Mouse (Mus musculus) thymus, adult 2 months (tissue): ENCODE measurements at regions not wholly inside any gene's neighbourhood (a gene's known extent, or its start where the extent isn't known, plus 50 kb on each side); places are given as distances from the start of the nearest gene placed in this dataset.

Experiments
- DNase-seq: peaks from one replicate; pipeline ENCODE4 v3.0.0; 2021
- H3K27ac ChIP-seq: fragments of 200-500 bp; 2 replicates; pipeline ENCODE4 v1.5.1; 2012; ENCODE audit warnings: low read length, control low read depth; ENCODE audit not compliant: control insufficient read depth, insufficient read depth
- H3K27me3 ChIP-seq: fragments of 200-500 bp; 2 replicates; pipeline ENCODE4 v1.6.1; 2012; ENCODE audit warnings: mild to moderate bottlenecking, low read length, moderate library complexity, mixed read lengths; ENCODE audit not compliant: control insufficient read depth, insufficient read depth
- H3K36me3 ChIP-seq: fragments of 200-500 bp; 2 replicates; pipeline ENCODE4 v1.6.1; 2012; ENCODE audit warnings: mild to moderate bottlenecking, low read length, moderate library complexity; ENCODE audit not compliant: control insufficient read depth, insufficient read depth
- H3K4me1 ChIP-seq: fragments of 200-500 bp; replicated peaks from 2 replicates; pipeline ENCODE4 v1.6.1; 2012; ENCODE audit warnings: low read length; ENCODE audit not compliant: control insufficient read depth, insufficient read depth
- H3K4me3 ChIP-seq: fragments of 200-500 bp; 2 replicates; pipeline ENCODE4 v1.5.1; 2012; ENCODE audit warnings: mild to moderate bottlenecking, low read length, control low read depth, moderate library complexity; ENCODE audit not compliant: control insufficient read depth, insufficient read depth
- CTCF ChIP-seq: fragments of 200-500 bp; IDR thresholded peaks from 2 replicates; pipeline ENCODE4 v1.5.1; 2012; ENCODE audit warnings: mild to moderate bottlenecking, control low read depth, low read length, moderate library complexity, borderline replicate concordance; ENCODE audit not compliant: control insufficient read depth, poor library complexity, insufficient read depth; ENCODE audit errors: extremely low read depth
- POLR2A ChIP-seq: fragments of 200-500 bp; IDR thresholded peaks from 2 replicates; pipeline ENCODE4 v1.6.1; 2012; ENCODE audit warnings: mild to moderate bottlenecking, low read length, control low read depth, moderate library complexity; ENCODE audit not compliant: control insufficient read depth, poor library complexity, insufficient read depth; ENCODE audit errors: extremely low read depth
- WGBS: fragments of 180-500 bp; shearing (Covaris S2); methylation state at CpG from one replicate; pipeline ENCODE4 v1.1.7; 2018; 5-methylcytosine and 5-hydroxymethylcytosine counted together

- no peaks in the 10 kb centered on the region for H3K36me3 ChIP-seq
- no peak overlapping the region for H3K4me3 ChIP-seq
- H3K27ac ChIP-seq: no peak overlapping the region
- no peak for DNase-seq
- WGBS: 95% methylated on average over 13 of the region's 13 CpGs
- TF ChIP-seq CTCF (no peak), POLR2A (no peak)
- peaks cover 23% of the 10 kb centered on the region for H3K4me1 ChIP-seq
- no peaks in the 10 kb centered on the region for H3K27me3 ChIP-seq
These were observed 109.6 kb upstream of the Lef1 start for GRCm38 (mm10) chr3:131000701-131001100.

GRCm38 (mm10) chr3:131000252-131000651 is 110.0 kb upstream of the Lef1 start:
- Histone ChIP-seq H3K4me1 (peaks cover 23% of the 10 kb centered on the region), H3K27me3 (no peaks in the 10 kb centered on the region), H3K4me3 (no peak overlapping the region), H3K36me3 (no peaks in the 10 kb centered on the region), H3K27ac (no peak overlapping the region)
- 95% methylated on average over 3 of the region's 3 CpGs for WGBS
- DNase-seq: no peak
- TF ChIP-seq CTCF (no peak), POLR2A (no peak)

GRCm38 (mm10) chr3:130999818-131000217 is 110.5 kb upstream of the Lef1 start:
- H3K4me3 ChIP-seq: no peak overlapping the region
- H3K27ac ChIP-seq: peak overlapping the region; percentile 28; the same call in 1 of the 2 replicates
- 86% methylated on average over 6 of the region's 6 CpGs for WGBS
- DNase-seq: no peak
- no peaks in the 10 kb centered on the region for H3K36me3 ChIP-seq
- H3K27me3 ChIP-seq: no peaks in the 10 kb centered on the region
- TF ChIP-seq CTCF: no peak
- H3K4me1 ChIP-seq: peaks cover 23% of the 10 kb centered on the region

- H3K4me1 ChIP-seq: peaks cover 23% of the 10 kb centered on the region
- no peaks in the 10 kb centered on the region for H3K36me3 ChIP-seq
- no peak for DNase-seq
- H3K27me3 ChIP-seq: no peaks in the 10 kb centered on the region
- no peak overlapping the region for H3K4me3 ChIP-seq
- 89% methylated on average over 9 of the region's 10 CpGs for WGBS
- no peak overlapping the region for H3K27ac ChIP-seq
- no peak for TF ChIP-seq CTCF
- TF ChIP-seq POLR2A: no peak
These were observed 111.8 kb upstream of the Lef1 start for GRCm38 (mm10) chr3:130998433-130998832.

- 26% methylated on average over 11 of the region's 11 CpGs for WGBS
- H3K4me3 ChIP-seq: no peak overlapping the region
- H3K36me3 ChIP-seq: no peaks in the 10 kb centered on the region
- peak overlapping the region; percentile 50; the same call in 1 of the 2 replicates for H3K27ac ChIP-seq
- peaks cover 23% of the 10 kb centered on the region for H3K4me1 ChIP-seq
- no peaks in the 10 kb centered on the region for H3K27me3 ChIP-seq
- TF ChIP-seq CTCF: no peak
- no peak for TF ChIP-seq POLR2A
- DNase-seq: no peak
These were observed 113.5 kb upstream of the Lef1 start for GRCm38 (mm10) chr3:130996786-130997185.

GRCm38 (mm10) chr3:130991971-130992370 is 118.3 kb upstream of the Lef1 start:
- 93% methylated on average over 9 of the region's 9 CpGs for WGBS
- Histone ChIP-seq H3K4me3 (no peak overlapping the region), H3K27me3 (no peaks in the 10 kb centered on the region), H3K27ac (no peak overlapping the region), H3K36me3 (no peaks in the 10 kb centered on the region), H3K4me1 (peaks cover 20% of the 10 kb centered on the region)
- no peak for DNase-seq
- no peak for TF ChIP-seq POLR2A
- TF ChIP-seq CTCF: no peak

- Histone ChIP-seq H3K27ac (no peak overlapping the region), H3K4me3 (no peak overlapping the region), H3K4me1 (peaks cover 30% of the 10 kb centered on the region), H3K27me3 (no peaks in the 10 kb centered on the region), H3K36me3 (no peaks in the 10 kb centered on the region)
- TF ChIP-seq POLR2A (no peak), CTCF (no peak)
- DNase-seq: no peak
- 82% methylated on average over 2 of the region's 2 CpGs for WGBS
These were observed 123.6 kb upstream of the Lef1 start for GRCm38 (mm10) chr3:130986708-130987107.
